Mouse (Mus musculus) heart, adult 2 months (tissue): ENCODE measurements at regions not wholly inside any gene's neighbourhood (a gene's known extent, or its start where the extent isn't known, plus 50 kb on each side); places are given as distances from the start of the nearest gene placed in this dataset.

Experiments used
- DNase-seq, 2 experiments: peaks; one replicate each; pipeline ENCODE4 v3.0.0; 2021
- H3K27ac ChIP-seq: fragments of 200-600 bp; 2 replicates; pipeline ENCODE4 v1.8.1; 2022
- H3K27me3 ChIP-seq: fragments of 200-500 bp; 2 replicates; pipeline ENCODE4 v1.6.1; 2012; ENCODE audit warnings: mild to moderate bottlenecking, low read length, inconsistent platforms, mixed read lengths; ENCODE audit not compliant: control insufficient read depth, insufficient read depth
- H3K36me3 ChIP-seq: fragments of 200-500 bp; 2 replicates; pipeline ENCODE4 v1.6.1; 2012; ENCODE audit warnings: low read length, inconsistent platforms; ENCODE audit not compliant: control insufficient read depth, insufficient read depth
- H3K4me1 ChIP-seq: fragments of 200-500 bp; 2 replicates; pipeline ENCODE4 v1.6.1; 2011; ENCODE audit warnings: low read length; ENCODE audit not compliant: control insufficient read depth, insufficient read depth
- H3K4me3 ChIP-seq: fragments of 200-600 bp; 2 replicates; pipeline ENCODE4 v1.8.1; 2022
- H3K79me2 ChIP-seq: fragments of 200-500 bp; replicated peaks from 2 replicates; pipeline ENCODE4 v1.6.1; 2012; ENCODE audit warnings: mild to moderate bottlenecking, inconsistent platforms, low read length, moderate library complexity, mixed read lengths; ENCODE audit not compliant: control insufficient read depth, insufficient read depth
- H3K9ac ChIP-seq: fragments of 200-500 bp; 2 replicates; pipeline ENCODE4 v1.6.1; 2012; ENCODE audit warnings: low read depth, mild to moderate bottlenecking, control low read depth, inconsistent platforms, low read length, mixed read lengths
- CTCF ChIP-seq: fragments of 200-600 bp; IDR thresholded peaks from 2 replicates; pipeline ENCODE4 v1.8.1; 2022; ENCODE audit warnings: antibody characterized with exemption, mild to moderate bottlenecking, moderate library complexity
- EP300 ChIP-seq: fragments of 200-500 bp; IDR thresholded peaks from 2 replicates; pipeline ENCODE4 v1.6.1; 2011; ENCODE audit warnings: low read depth, low read length, control low read depth; ENCODE audit not compliant: insufficient read depth
- POLR2A ChIP-seq: fragments of 200-500 bp; IDR thresholded peaks from 2 replicates; pipeline ENCODE4 v1.6.1; 2011; ENCODE audit warnings: mild to moderate bottlenecking, low read depth, low read length, control low read depth; ENCODE audit not compliant: insufficient read depth
- WGBS: fragments of 180-500 bp; shearing (Covaris S2); methylation state at CpG from one replicate; pipeline ENCODE4 v1.1.7; 2018; 5-methylcytosine and 5-hydroxymethylcytosine counted together
- intact Hi-C: fragments of 180-260 bp; cut with DNase I; formaldehyde crosslinking; loops from one replicate; pipeline ENCODE4 v1.15.1; 2025

DNA sequence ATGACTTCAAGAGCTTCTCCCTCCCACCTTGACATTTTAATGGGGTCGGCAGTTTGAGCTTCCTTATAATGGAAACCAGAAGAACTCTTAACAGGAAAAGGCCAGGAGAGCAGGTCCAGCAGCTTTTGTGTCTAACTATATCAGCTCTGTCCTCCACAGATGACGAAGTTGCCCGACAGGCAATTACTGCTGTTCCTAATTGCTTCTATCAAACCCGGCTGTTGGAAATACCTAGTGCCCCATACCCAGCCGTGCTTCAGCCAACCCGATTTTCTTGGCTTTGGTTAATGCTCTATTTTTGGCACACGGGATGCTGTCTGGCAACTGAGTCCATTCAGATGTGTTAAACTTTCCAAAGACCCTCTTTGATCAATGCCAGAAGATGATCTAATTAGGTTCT is 125.8 kb upstream of the Spdl1 start:
- H3K36me3 ChIP-seq, result no peaks in the 10 kb centered on the region
- no peaks in the 10 kb centered on the region for H3K79me2 ChIP-seq
- 62% methylated on average over 7 of the region's 7 CpGs for WGBS
- DNase-seq, result no peak
- no peaks in the 10 kb centered on the region for H3K4me1 ChIP-seq
- intact Hi-C loops, result no loop called here
- no peak overlapping the region for H3K27ac ChIP-seq
- H3K9ac ChIP-seq, result no peak overlapping the region
- no peak overlapping the region for H3K4me3 ChIP-seq
- TF ChIP-seq POLR2A, result no peak
- no peak for TF ChIP-seq CTCF
- TF ChIP-seq EP300, result no peak
- no peaks in the 10 kb centered on the region for H3K27me3 ChIP-seq

GRCm38 (mm10) chr11:34941486-34942456 is 108.3 kb upstream of the Spdl1 start:
- H3K9ac ChIP-seq, result no peak overlapping the region
- no peaks in the 10 kb centered on the region for H3K79me2 ChIP-seq
- TF ChIP-seq POLR2A (no peak), CTCF (no peak), EP300 (no peak)
- H3K27me3 ChIP-seq, result no peaks in the 10 kb centered on the region
- H3K27ac ChIP-seq, result no peak overlapping the region
- 69% methylated on average over 4 of the region's 4 CpGs for WGBS
- H3K4me3 ChIP-seq, result no peak overlapping the region
- H3K4me1 ChIP-seq, result no peaks in the 10 kb centered on the region
- no peak for DNase-seq
- intact Hi-C loops, result no loop called here
- no peaks in the 10 kb centered on the region for H3K36me3 ChIP-seq

DNA sequence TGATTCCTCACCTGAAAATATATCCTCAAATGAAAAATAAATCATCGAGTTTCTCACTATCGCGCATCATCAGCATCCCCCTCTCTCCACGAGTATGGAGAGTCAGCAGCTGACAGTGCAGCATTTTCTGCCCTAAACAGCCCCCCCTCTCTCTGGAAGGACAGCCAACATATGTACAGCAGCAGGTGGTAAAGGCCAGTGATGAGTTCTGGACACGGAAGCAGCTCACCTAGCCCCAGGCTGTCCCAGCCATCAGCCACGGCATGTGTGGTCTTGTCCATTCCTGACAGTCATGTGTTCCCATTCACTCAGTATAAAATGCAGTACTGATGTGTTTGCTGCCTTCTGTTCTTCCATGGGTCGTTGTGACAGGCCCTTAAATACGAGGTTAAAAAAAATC is 106.7 kb upstream of the Spdl1 start:
- no peak overlapping the region for H3K9ac ChIP-seq
- 76% methylated on average over 8 of the region's 8 CpGs for WGBS
- TF ChIP-seq EP300 (no peak), POLR2A (no peak), CTCF (no peak)
- intact Hi-C loops, result no loop called here
- H3K27ac ChIP-seq, result no peak overlapping the region
- H3K36me3 ChIP-seq, result no peaks in the 10 kb centered on the region
- H3K4me3 ChIP-seq, result no peak overlapping the region
- no peaks in the 10 kb centered on the region for H3K27me3 ChIP-seq
- no peak for DNase-seq
- H3K4me1 ChIP-seq, result no peaks in the 10 kb centered on the region
- H3K79me2 ChIP-seq, result no peaks in the 10 kb centered on the region

DNA sequence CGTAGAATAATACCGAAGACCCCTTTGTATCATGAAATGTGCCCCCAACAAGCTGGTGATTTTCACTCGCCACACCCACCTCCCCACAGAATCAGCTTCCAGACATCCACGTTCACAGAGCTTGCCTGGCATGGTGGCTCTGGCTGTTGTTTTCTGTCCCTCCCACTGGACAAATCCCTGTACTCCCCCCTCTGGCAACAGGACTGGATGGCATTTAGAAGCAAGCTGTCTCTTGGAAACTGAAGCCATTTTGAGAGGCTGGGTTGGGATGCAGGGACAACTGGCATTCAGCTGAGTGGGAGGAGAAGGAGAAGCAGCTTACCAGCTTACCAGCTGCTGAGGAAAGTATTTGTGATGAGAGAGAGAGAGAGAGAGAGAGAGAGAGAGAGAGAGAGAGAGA is 105.6 kb upstream of the Spdl1 start:
- TF ChIP-seq POLR2A (no peak), CTCF (no peak), EP300 (no peak)
- Histone ChIP-seq H3K4me3 (no peak overlapping the region), H3K36me3 (no peaks in the 10 kb centered on the region), H3K4me1 (no peaks in the 10 kb centered on the region), H3K27me3 (no peaks in the 10 kb centered on the region), H3K27ac (no peak overlapping the region), H3K79me2 (no peaks in the 10 kb centered on the region), H3K9ac (no peak overlapping the region)
- intact Hi-C loops, result no loop called here
- 90% methylated on average over 4 of the region's 4 CpGs for WGBS
- DNase-seq, result no peak

- Histone ChIP-seq H3K27ac (no peak overlapping the region), H3K79me2 (no peaks in the 10 kb centered on the region), H3K36me3 (no peaks in the 10 kb centered on the region), H3K4me3 (no peak overlapping the region), H3K27me3 (no peaks in the 10 kb centered on the region), H3K4me1 (no peaks in the 10 kb centered on the region), H3K9ac (no peak overlapping the region)
- TF ChIP-seq CTCF, result no peak
- no peak for TF ChIP-seq POLR2A
- no peak for TF ChIP-seq EP300
- no peak for DNase-seq
- intact Hi-C loops, result no loop called here
Measured at GRCm38 (mm10) chr11:34932191-34932590, 98.8 kb upstream of the Spdl1 start.

GRCm38 (mm10) chr11:34917175-34917574 is 83.7 kb upstream of the Spdl1 start:
- no peak for DNase-seq
- 57% methylated on average over 1 of the region's 1 CpGs for WGBS
- Histone ChIP-seq H3K36me3 (no peaks in the 10 kb centered on the region), H3K27ac (no peak overlapping the region), H3K4me1 (no peaks in the 10 kb centered on the region), H3K9ac (no peak overlapping the region), H3K4me3 (no peak overlapping the region), H3K27me3 (no peaks in the 10 kb centered on the region), H3K79me2 (no peaks in the 10 kb centered on the region)
- intact Hi-C loops, result no loop called here
- TF ChIP-seq POLR2A (no peak), EP300 (no peak), CTCF (no peak)
